ENCODE assay signal across 12 mouse cellular contexts in genomic region chr2:113598321-113598720, GRCm38 (mm10).
"Had no signal": no experiment of that assay in that cellular context is flagged by ENCODE, and none has a peak within 500 bp of the region (broad histone marks: within the 10 kb centered on the region; RNA-seq: fewer than 3 reads in every experiment).

No protein-coding gene starts in this region.

- H3K9me3 ChIP-seq: liver, embryonic 13.5 days had no signal

- H3K36me3 ChIP-seq: liver, embryonic 13.5 days had no signal

- H3K4me2 ChIP-seq: liver, embryonic 13.5 days; midbrain, embryonic 11.5 days had no signal

- H3K4me3 ChIP-seq: left cerebral cortex, adult 2 months; liver, embryonic 13.5 days had no signal

- DNase-seq: kidney, adult 9 months; layer of hippocampus, postnatal 36 days; liver, embryonic 13.5 days; lung, adult 2 months; lung, postnatal 14 days; lung, postnatal 4 days; midbrain, embryonic 14.5 days; thymus, adult 18-20 months; thymus, postnatal 36 days had no signal

- H3K9ac ChIP-seq: liver, embryonic 13.5 days had no signal

- H3K27ac ChIP-seq: kidney, postnatal 0 days; left cerebral cortex, adult 2 months; liver, embryonic 13.5 days had no signal

- H3K27me3 ChIP-seq: liver, embryonic 13.5 days had no signal
